Mouse (Mus musculus) embryonic facial prominence, embryonic 12.5 days (tissue): ENCODE measurements around the gene Vldlr. TPM values are rescaled to one million over a fixed set of nuclear protein-coding genes. Genes with fewer than 3 reads are reported as not detected.

ENCODE experiments used
- ATAC-seq: fragments of 200-750 bp; cut with Nextera tagmentation; 2 replicates; pipeline ENCODE4 v1.8.0; 2017; ENCODE audit not compliant: insufficient number of reproducible peaks, insufficient read depth, low FRiP score, low TSS enrichment
- H3K27ac ChIP-seq: fragments of 300-500 bp; sonication (generic); 2 replicates; pipeline ENCODE4 v1.5.1; 2016; ENCODE audit warnings: mild to moderate bottlenecking
- H3K27me3 ChIP-seq: fragments of 300-500 bp; sonication (generic); 2 replicates; pipeline ENCODE4 v1.6.1; 2016; ENCODE audit warnings: mild to moderate bottlenecking, moderate library complexity
- H3K36me3 ChIP-seq: fragments of 300-500 bp; sonication (generic); 2 replicates; pipeline ENCODE4 v1.6.1; 2016; ENCODE audit warnings: mild to moderate bottlenecking
- H3K4me1 ChIP-seq: fragments of 300-500 bp; sonication (generic); 2 replicates; pipeline ENCODE4 v1.6.1; 2016
- H3K4me2 ChIP-seq: fragments of 300-500 bp; sonication (generic); replicated peaks from 2 replicates; pipeline ENCODE4 v1.6.1; 2016; ENCODE audit warnings: mild to moderate bottlenecking, moderate library complexity
- H3K4me3 ChIP-seq: fragments of 300-500 bp; sonication (generic); 2 replicates; pipeline ENCODE4 v1.5.1; 2016; ENCODE audit warnings: mild to moderate bottlenecking
- H3K9ac ChIP-seq: fragments of 300-500 bp; sonication (generic); 2 replicates; pipeline ENCODE4 v1.6.1; 2016; ENCODE audit warnings: mild to moderate bottlenecking, moderate library complexity
- H3K9me3 ChIP-seq: fragments of 300-500 bp; sonication (generic); 2 replicates; pipeline ENCODE4 v1.6.1; 2016; ENCODE audit warnings: mild to moderate bottlenecking, moderate library complexity
- WGBS: fragments of 180-500 bp; shearing (Covaris S2); methylation state at CpG from one replicate; pipeline ENCODE4 v1.1.7; 2016; 5-methylcytosine and 5-hydroxymethylcytosine counted together
- polyA plus RNA-seq: library from polyadenylated mRNA; unstranded; fragments of >200 nt; fragmentation: Nextera tagmentation; extraction: Ambion mirVana; gene quantifications from 2 replicates; pipeline ENCODE4 v1.2.1, GENCODE M21; 2016

Gene Vldlr
- polyA plus RNA-seq, 1 experiment from 2014 or later: 10.8 TPM

DNA sequence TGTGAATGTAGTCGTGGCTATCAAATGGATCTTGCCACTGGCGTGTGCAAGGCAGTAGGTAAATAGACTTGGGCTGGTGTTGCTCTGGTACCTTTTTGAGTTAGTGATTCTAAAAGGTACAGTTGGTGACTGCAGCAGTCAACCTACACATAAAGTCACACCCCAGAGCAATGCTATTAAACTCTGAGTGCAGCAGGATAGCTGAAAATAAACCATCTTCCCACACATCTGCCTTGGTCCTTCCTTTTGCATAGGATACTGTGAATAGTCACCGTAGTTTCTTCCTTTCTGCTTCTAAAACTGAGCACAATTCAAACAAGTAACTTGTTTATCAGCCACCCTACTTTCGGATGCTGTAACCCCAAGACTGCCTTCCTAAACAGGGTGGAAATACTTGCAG lies 23.6 kb downstream of the Vldlr start:
- Histone ChIP-seq H3K9me3 (no peaks in the 10 kb centered on the region), H3K27ac (no peak overlapping the region), H3K4me1 (no peaks in the 10 kb centered on the region), H3K36me3 (peaks cover 35% of the 10 kb centered on the region), H3K4me2 (no peak overlapping the region), H3K27me3 (no peaks in the 10 kb centered on the region), H3K9ac (no peak overlapping the region), H3K4me3 (no peak overlapping the region)
- 90% methylated on average over 4 of the region's 4 CpGs for WGBS
- ATAC-seq: no peak

DNA sequence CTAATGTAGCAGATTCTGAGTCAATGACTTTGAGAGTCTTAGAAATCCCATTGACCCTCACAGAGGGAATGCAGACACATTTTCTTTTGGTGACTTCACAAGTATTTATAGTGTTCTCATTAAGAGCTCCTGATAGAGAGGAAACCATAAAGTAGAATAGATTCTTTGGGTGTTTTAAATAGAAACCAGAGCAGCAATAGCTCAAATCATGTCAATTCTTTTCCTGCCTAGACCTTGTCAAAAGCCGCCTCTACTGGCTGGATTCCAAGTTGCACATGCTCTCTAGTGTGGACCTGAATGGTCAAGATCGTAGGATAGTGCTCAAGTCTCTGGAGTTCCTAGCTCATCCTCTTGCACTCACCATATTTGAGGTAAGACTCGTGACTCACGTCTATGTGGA lies 27.2 kb downstream of the Vldlr start:
- Histone ChIP-seq H3K9me3 (no peaks in the 10 kb centered on the region), H3K27me3 (no peaks in the 10 kb centered on the region), H3K27ac (no peak overlapping the region), H3K4me3 (no peak overlapping the region), H3K4me2 (no peak overlapping the region), H3K36me3 (peaks cover 58% of the 10 kb centered on the region), H3K9ac (no peak overlapping the region), H3K4me1 (no peaks in the 10 kb centered on the region)
- WGBS: 89% methylated on average over 4 of the region's 4 CpGs
- no peak for ATAC-seq

DNA sequence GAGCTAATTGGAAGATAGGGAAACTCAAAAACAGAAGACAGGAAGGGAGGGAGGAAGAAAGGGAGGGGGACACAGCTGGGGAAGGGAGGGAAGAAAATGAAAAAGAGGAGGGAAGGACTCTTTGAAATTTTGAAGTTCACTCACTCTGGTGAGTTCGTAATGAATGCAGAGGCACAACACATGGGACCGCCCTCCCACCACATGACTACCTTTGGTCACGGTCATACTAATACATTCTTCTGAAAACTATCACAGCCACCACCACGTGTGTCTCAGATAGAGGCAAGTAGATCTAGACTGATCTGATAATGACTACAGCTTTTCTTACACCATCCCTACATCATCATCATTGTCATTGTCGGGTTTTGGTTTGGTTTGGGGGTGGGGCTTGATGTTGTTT lies 38.5 kb downstream of the Vldlr start:
- 0 out of 2 replicates have a peak, but pooled peaks cover 3% of the 10 kb centered on the region for H3K4me1 ChIP-seq
- no peak overlapping the region for H3K27ac ChIP-seq
- no peaks in the 10 kb centered on the region for H3K9me3 ChIP-seq
- no peak overlapping the region for H3K4me3 ChIP-seq
- ATAC-seq: no peak
- no peaks in the 10 kb centered on the region for H3K27me3 ChIP-seq
- no peak overlapping the region for H3K4me2 ChIP-seq
- no peak overlapping the region for H3K9ac ChIP-seq
- H3K36me3 ChIP-seq: peaks cover 3% of the 10 kb centered on the region; the same call in 1 of the 2 replicates
- WGBS: 82% methylated on average over 5 of the region's 5 CpGs

DNA sequence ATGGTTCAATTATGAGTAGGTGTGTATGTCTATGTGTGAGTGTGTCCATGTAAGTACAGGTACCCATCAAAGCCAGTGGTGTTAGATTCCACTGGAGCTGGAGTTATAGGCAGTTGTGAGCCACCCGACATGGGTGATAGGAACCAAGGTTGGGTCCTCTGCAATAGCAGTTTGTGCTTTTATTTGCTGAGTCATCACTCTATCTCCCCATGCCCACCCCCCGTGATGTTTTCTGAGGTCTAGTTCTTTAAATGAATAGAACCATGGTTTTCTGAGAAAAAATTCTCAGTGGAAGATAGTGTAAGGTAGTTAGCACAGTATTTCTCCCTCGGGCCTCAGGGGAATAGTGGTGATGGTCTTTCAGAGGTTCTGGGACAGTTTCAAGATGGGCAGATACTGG lies 39.4 kb downstream of the Vldlr start:
- WGBS: 90% methylated on average over 3 of the region's 3 CpGs
- no peak overlapping the region for H3K4me2 ChIP-seq
- no peak for ATAC-seq
- no peak overlapping the region for H3K27ac ChIP-seq
- no peak overlapping the region for H3K4me3 ChIP-seq
- no peaks in the 10 kb centered on the region for H3K36me3 ChIP-seq
- H3K4me1 ChIP-seq: peaks cover 7% of the 10 kb centered on the region; the same call in 1 of the 2 replicates
- H3K27me3 ChIP-seq: no peaks in the 10 kb centered on the region
- H3K9me3 ChIP-seq: no peaks in the 10 kb centered on the region
- no peak overlapping the region for H3K9ac ChIP-seq

DNA sequence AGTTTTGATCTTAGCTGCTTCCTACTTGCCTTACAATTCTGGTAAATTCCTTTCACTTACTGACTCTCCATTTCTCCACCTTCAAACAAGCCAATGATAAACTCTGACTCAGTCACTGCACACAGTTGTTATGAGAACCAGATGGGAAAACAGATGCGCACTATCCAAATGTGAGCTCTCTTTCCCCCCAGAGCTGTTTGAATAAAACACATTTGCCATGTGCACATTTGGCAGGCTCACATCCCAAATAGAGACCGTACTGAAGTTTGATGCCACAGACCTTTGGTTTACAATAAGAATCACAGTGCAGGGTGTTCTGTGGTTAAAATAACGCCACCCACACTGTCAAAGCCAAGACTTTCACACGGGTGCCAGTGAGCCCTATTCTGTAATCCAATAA lies 43.8 kb downstream of the Vldlr start:
- ATAC-seq: no peak
- Histone ChIP-seq H3K4me2 (no peak overlapping the region), H3K4me1 (peaks cover 7% of the 10 kb centered on the region; the same call in 1 of the 2 replicates), H3K27ac (no peak overlapping the region), H3K9ac (no peak overlapping the region), H3K27me3 (no peaks in the 10 kb centered on the region), H3K36me3 (no peaks in the 10 kb centered on the region), H3K9me3 (no peaks in the 10 kb centered on the region), H3K4me3 (no peak overlapping the region)
- 32% methylated on average over 4 of the region's 4 CpGs for WGBS

DNA sequence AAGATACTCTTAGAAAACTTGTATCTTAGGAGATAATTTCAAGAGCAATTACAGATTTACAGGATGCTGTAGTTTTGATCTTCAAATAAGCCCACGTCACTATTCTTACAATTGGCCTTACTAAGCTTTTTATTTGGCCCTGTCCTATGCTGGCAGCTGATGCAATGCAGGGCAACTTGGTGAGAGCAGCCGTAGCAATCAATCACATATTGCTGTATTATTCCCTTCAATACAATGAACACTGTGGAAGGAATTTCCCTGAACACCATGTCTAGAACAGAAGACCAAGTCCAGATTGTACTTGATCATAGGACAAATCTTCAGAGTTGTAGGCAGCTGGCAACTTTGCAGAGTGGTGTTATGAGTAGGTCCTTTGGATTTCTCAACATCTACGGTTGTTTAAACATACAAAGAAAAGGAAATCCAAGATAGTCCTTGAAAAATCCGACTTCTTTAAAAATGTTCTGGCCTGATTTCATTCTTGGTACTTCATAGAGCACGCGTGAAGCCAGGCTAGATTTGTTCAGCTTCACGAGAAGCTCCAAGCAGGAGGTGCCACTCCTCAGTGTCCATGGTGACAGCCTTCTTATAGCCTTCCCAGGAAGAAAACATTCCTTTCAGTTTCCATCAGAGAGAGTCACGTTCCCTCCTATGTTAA lies 44.5 kb downstream of the Vldlr start:
- Histone ChIP-seq H3K4me2 (no peak overlapping the region), H3K27ac (no peak overlapping the region), H3K36me3 (no peaks in the 10 kb centered on the region), H3K4me3 (no peak overlapping the region), H3K27me3 (no peaks in the 10 kb centered on the region), H3K9me3 (no peaks in the 10 kb centered on the region), H3K9ac (no peak overlapping the region), H3K4me1 (peaks cover 7% of the 10 kb centered on the region; the same call in 1 of the 2 replicates)
- 79% methylated on average over 8 of the region's 8 CpGs for WGBS
- ATAC-seq: no peak

DNA sequence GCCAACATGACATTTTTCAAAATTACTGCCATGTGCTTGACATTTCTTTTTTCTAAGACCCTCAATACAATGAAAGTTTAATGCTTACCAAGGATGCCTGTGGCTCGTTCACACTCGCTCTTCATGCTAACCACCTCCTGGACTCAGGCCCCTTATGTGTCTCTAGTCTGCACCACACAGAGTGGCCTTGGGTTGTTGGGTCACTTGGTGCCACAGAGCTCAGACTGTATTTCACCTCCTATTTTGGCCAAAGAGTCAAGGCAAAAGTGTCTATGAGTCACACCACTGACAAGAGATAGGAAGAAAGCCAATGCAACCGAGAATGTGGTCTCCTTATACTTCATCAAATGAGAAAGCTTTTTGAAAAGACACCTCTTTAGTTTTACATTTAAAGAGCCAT lies 45.9 kb downstream of the Vldlr start:
- Histone ChIP-seq H3K9ac (no peak overlapping the region), H3K9me3 (no peaks in the 10 kb centered on the region), H3K4me3 (no peak overlapping the region), H3K4me1 (peaks cover 7% of the 10 kb centered on the region; the same call in 1 of the 2 replicates), H3K4me2 (no peak overlapping the region), H3K36me3 (no peaks in the 10 kb centered on the region), H3K27ac (no peak overlapping the region), H3K27me3 (no peaks in the 10 kb centered on the region)
- WGBS: 73% methylated on average over 3 of the region's 3 CpGs
- no peak for ATAC-seq

DNA sequence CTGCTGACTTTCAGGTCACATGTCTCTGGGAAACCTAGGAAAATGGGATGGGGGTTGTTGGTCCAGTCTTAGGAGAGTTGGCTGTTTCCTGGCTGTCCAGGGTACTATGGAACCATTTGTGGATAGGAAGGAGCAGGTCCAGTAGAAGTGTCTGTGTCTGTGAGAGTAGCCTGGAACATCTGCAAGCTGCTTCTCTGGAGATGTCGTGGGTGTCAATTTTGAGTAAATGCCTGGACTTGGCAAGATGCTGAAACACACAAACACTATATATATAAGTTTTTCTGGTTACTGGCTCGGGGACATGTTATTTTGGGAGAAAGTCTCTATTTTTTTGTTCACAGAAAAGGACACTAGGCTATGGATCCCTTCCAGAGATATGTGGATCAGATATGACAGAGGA lies 57.1 kb downstream of the Vldlr start:
- H3K27me3 ChIP-seq: no peaks in the 10 kb centered on the region
- no peak overlapping the region for H3K4me3 ChIP-seq
- H3K4me1 ChIP-seq: no peaks in the 10 kb centered on the region
- H3K27ac ChIP-seq: no peak overlapping the region
- no peak for ATAC-seq
- H3K9me3 ChIP-seq: no peaks in the 10 kb centered on the region
- H3K4me2 ChIP-seq: no peak overlapping the region
- no peaks in the 10 kb centered on the region for H3K36me3 ChIP-seq
- H3K9ac ChIP-seq: no peak overlapping the region
- 83% methylated on average over 2 of the region's 2 CpGs for WGBS

DNA sequence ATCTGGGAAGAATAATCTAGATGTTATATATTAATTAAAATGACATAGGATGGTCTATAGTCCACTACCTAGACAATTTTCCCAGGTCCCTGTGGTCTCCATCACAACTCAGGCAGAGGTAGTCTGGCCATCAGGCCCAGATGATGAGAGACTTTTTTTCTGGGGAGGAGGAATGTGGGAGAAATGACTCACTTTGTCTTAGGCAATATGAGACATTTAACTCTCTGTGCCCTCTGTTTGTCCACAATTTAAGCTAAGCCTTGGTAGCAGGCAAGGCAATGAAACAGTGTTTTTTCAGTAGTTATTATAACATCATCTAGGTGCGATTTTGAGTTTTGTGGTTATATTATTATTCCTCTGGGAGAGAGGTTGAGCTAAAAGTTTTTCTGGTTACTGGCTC lies 58.1 kb downstream of the Vldlr start:
- Histone ChIP-seq H3K27ac (no peak overlapping the region), H3K27me3 (no peaks in the 10 kb centered on the region), H3K9me3 (no peaks in the 10 kb centered on the region), H3K4me3 (no peak overlapping the region), H3K4me2 (no peak overlapping the region), H3K4me1 (no peaks in the 10 kb centered on the region), H3K36me3 (no peaks in the 10 kb centered on the region), H3K9ac (no peak overlapping the region)
- ATAC-seq: no peak
- 77% methylated on average over 1 of the region's 1 CpGs for WGBS

DNA sequence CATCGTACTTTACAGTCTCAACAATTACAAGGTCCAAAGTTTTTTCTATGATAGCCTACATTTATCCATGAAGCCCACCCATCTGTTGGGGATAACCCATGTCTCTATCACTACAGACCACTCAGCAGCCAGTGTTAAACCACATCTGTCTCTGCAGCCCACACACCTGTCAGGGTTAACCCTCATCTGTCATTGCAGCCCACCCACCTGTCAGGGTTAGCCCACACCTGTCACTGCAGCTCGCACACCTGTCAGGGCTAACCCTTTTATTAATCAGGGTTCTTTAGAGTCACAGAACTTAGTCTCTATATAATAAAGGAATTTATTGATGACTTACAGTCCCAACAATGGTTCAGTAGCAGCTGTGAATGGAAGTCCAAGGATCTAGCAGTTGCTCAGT lies 62.9 kb downstream of the Vldlr start:
- Histone ChIP-seq H3K27me3 (no peaks in the 10 kb centered on the region), H3K4me1 (no peaks in the 10 kb centered on the region), H3K9me3 (no peaks in the 10 kb centered on the region), H3K4me2 (no peak overlapping the region), H3K4me3 (no peak overlapping the region), H3K9ac (no peak overlapping the region), H3K36me3 (no peaks in the 10 kb centered on the region), H3K27ac (no peak overlapping the region)
- WGBS: 92% methylated on average over 2 of the region's 2 CpGs
- no peak for ATAC-seq
